Mouse (Mus musculus): ENCODE measurements around the gene Foxo3. TPM values are rescaled to one million over a fixed set of nuclear protein-coding genes. Genes with fewer than 3 reads are reported as not detected.

Foxo3 gene
- polyA plus RNA-seq, 1 experiment, result 24.9 TPM

- no peak for DNase-seq (ENCODE audit: extremely low spot score in 1 of 2, low spot score in 1 of 2)
Measured at GRCm38 (mm10) chr10:42134759-42135702, 141.5 kb downstream of the Foxo3 start.

Other genes with a start within 250 kb of the Foxo3 start
- 18.1 and 19.1 TPM in 2 replicates for gene Afg1l, start 201.8 kb upstream of the Foxo3 start, polyA plus RNA-seq (2012; rRNA removed)
- gene Snx3, start 225.3 kb upstream of the Foxo3 start, polyA plus RNA-seq (2012; rRNA removed), result 328 and 476 TPM in 2 replicates

Data from frontal cortex, adult 2 months (tissue).